Mouse (Mus musculus): ENCODE data around the gene Znrf3. TPM values are rescaled to one million over a fixed set of nuclear protein-coding genes. Genes with fewer than 3 reads are reported as not detected.
"Not testable (repeated sequence)": the region's sequence is repeated elsewhere in the genome, so short reads cannot be mapped to it uniquely, and the experiment has no call there.

Gene Znrf3
- polyA plus RNA-seq, 1 experiment, result 14.4 TPM

- H3K4me3 ChIP-seq (replicated peaks; ENCODE audit: extremely low read depth, low read depth, low read length), result no peak overlapping the region
- DNase-seq, result no peak
- H3K4me1 ChIP-seq (ENCODE audit: control insufficient read depth, insufficient read depth, low read length), result no peaks in the 10 kb centered on the region
- TF ChIP-seq CTCF (IDR thresholded peaks at IDR 0.05; ENCODE audit: insufficient read depth, low read length) (no peak), POLR2A (IDR thresholded peaks at IDR 0.05; ENCODE audit: borderline replicate concordance, extremely low read depth, low read depth, low read length) (no peak)
- 81% methylated on average over 4 of the region's 4 CpGs for WGBS
These were observed 32.2 kb upstream of the Znrf3 start for GRCm38 (mm10) chr11:5476806-5477205.

GRCm38 (mm10) chr11:5475556-5476118, 31.0 kb upstream of the Znrf3 start:
- H3K4me3 ChIP-seq (replicated peaks; ENCODE audit: extremely low read depth, low read depth, low read length); H3K4me1 ChIP-seq (ENCODE audit: control insufficient read depth, insufficient read depth, low read length); DNase-seq: not testable (repeated sequence)
- WGBS, result 98% methylated on average over 2 of the region's 2 CpGs

GRCm38 (mm10) chr11:5474130-5474529, 29.5 kb upstream of the Znrf3 start:
- 10% methylated on average over 5 of the region's 5 CpGs for WGBS
- TF ChIP-seq CTCF (IDR thresholded peaks at IDR 0.05; ENCODE audit: insufficient read depth, low read length) (no peak; the same call in 1 of the 2 replicates), POLR2A (IDR thresholded peaks at IDR 0.05; ENCODE audit: borderline replicate concordance, extremely low read depth, low read depth, low read length) (no peak)
- Histone ChIP-seq H3K4me1 (ENCODE audit: control insufficient read depth, insufficient read depth, low read length) (no peaks in the 10 kb centered on the region), H3K4me3 (replicated peaks; ENCODE audit: extremely low read depth, low read depth, low read length) (no peak overlapping the region)
- peak; percentile 58 for DNase-seq

GRCm38 (mm10) chr11:5470055-5470454, 25.4 kb upstream of the Znrf3 start:
- DNase-seq, result no peak
- Histone ChIP-seq H3K4me1 (ENCODE audit: control insufficient read depth, insufficient read depth, low read length) (no peaks in the 10 kb centered on the region), H3K4me3 (replicated peaks; ENCODE audit: extremely low read depth, low read depth, low read length) (no peak overlapping the region)
- no peak for TF ChIP-seq CTCF (IDR thresholded peaks at IDR 0.05; ENCODE audit: insufficient read depth, low read length)
- TF ChIP-seq POLR2A (IDR thresholded peaks at IDR 0.05; ENCODE audit: borderline replicate concordance, extremely low read depth, low read depth, low read length), result no peak
- WGBS, result 47% methylated on average over 3 of the region's 3 CpGs

GRCm38 (mm10) chr11:5469084-5469483, 24.4 kb upstream of the Znrf3 start:
- WGBS, result 95% methylated on average over 3 of the region's 3 CpGs
- TF ChIP-seq POLR2A (IDR thresholded peaks at IDR 0.05; ENCODE audit: borderline replicate concordance, extremely low read depth, low read depth, low read length) (no peak), CTCF (IDR thresholded peaks at IDR 0.05; ENCODE audit: insufficient read depth, low read length) (peak; percentile 62)
- DNase-seq, result peak; percentile 41
- Histone ChIP-seq H3K4me1 (ENCODE audit: control insufficient read depth, insufficient read depth, low read length) (no peaks in the 10 kb centered on the region), H3K4me3 (replicated peaks; ENCODE audit: extremely low read depth, low read depth, low read length) (no peak overlapping the region)

- DNase-seq, result no peak
- WGBS, result 63% methylated on average over 2 of the region's 2 CpGs
- TF ChIP-seq CTCF (IDR thresholded peaks at IDR 0.05; ENCODE audit: insufficient read depth, low read length) (no peak), POLR2A (IDR thresholded peaks at IDR 0.05; ENCODE audit: borderline replicate concordance, extremely low read depth, low read depth, low read length) (no peak)
These were observed 23.8 kb upstream of the Znrf3 start for GRCm38 (mm10) chr11:5468471-5468870.

GRCm38 (mm10) chr11:5451923-5452322, 7.3 kb upstream of the Znrf3 start:
- Histone ChIP-seq H3K4me3 (replicated peaks; ENCODE audit: extremely low read depth, low read depth, low read length) (no peak overlapping the region), H3K4me1 (ENCODE audit: control insufficient read depth, insufficient read depth, low read length) (no peaks in the 10 kb centered on the region)
- 38% methylated on average over 6 of the region's 6 CpGs for WGBS
- no peak for DNase-seq
- no peak for TF ChIP-seq CTCF (IDR thresholded peaks at IDR 0.05; ENCODE audit: insufficient read depth, low read length)
- no peak for TF ChIP-seq POLR2A (IDR thresholded peaks at IDR 0.05; ENCODE audit: borderline replicate concordance, extremely low read depth, low read depth, low read length)

More at GRCm38 (mm10) chr11:5468471-5468870, 23.8 kb upstream of the Znrf3 start:
- H3K4me3 ChIP-seq (replicated peaks; ENCODE audit: extremely low read depth, low read depth, low read length), result no peak overlapping the region
- H3K4me1 ChIP-seq (ENCODE audit: control insufficient read depth, insufficient read depth, low read length), result no peaks in the 10 kb centered on the region

GRCm38 (mm10) chr11:5451341-5451740, 6.7 kb upstream of the Znrf3 start:
- DNase-seq, result no peak
- no peaks in the 10 kb centered on the region for H3K4me1 ChIP-seq (ENCODE audit: control insufficient read depth, insufficient read depth, low read length)
- H3K4me3 ChIP-seq (replicated peaks; ENCODE audit: extremely low read depth, low read depth, low read length), result no peak overlapping the region
- TF ChIP-seq CTCF (IDR thresholded peaks at IDR 0.05; ENCODE audit: insufficient read depth, low read length) (peak; percentile 22; the same call in 1 of the 2 replicates), POLR2A (IDR thresholded peaks at IDR 0.05; ENCODE audit: borderline replicate concordance, extremely low read depth, low read depth, low read length) (no peak)
- WGBS, result 68% methylated on average over 4 of the region's 4 CpGs

- 88% methylated on average over 4 of the region's 4 CpGs for WGBS
- Histone ChIP-seq H3K4me3 (replicated peaks; ENCODE audit: extremely low read depth, low read depth, low read length) (no peak overlapping the region), H3K4me1 (ENCODE audit: control insufficient read depth, insufficient read depth, low read length) (no peaks in the 10 kb centered on the region; the same call in 1 of the 2 replicates)
- TF ChIP-seq POLR2A (IDR thresholded peaks at IDR 0.05; ENCODE audit: borderline replicate concordance, extremely low read depth, low read depth, low read length), result no peak
- no peak for TF ChIP-seq CTCF (IDR thresholded peaks at IDR 0.05; ENCODE audit: insufficient read depth, low read length)
- no peak for DNase-seq
These were observed 6.1 kb upstream of the Znrf3 start for GRCm38 (mm10) chr11:5450701-5451100.

- TF ChIP-seq POLR2A (IDR thresholded peaks at IDR 0.05; ENCODE audit: borderline replicate concordance, extremely low read depth, low read depth, low read length) (no peak), CTCF (IDR thresholded peaks at IDR 0.05; ENCODE audit: insufficient read depth, low read length) (no peak)
- Histone ChIP-seq H3K4me1 (ENCODE audit: control insufficient read depth, insufficient read depth, low read length) (peaks cover 2% of the 10 kb centered on the region), H3K4me3 (replicated peaks; ENCODE audit: extremely low read depth, low read depth, low read length) (peak overlapping the region; percentile 99)
- 7% methylated on average over 11 of the region's 11 CpGs for WGBS
- DNase-seq, result no peak
These were observed 856 bp upstream of the Znrf3 start for GRCm38 (mm10) chr11:5445452-5445953.
